Mouse (Mus musculus): ENCODE measurements around the gene Bhlhe23. TPM values are rescaled to one million over a fixed set of nuclear protein-coding genes. Genes with fewer than 3 reads are reported as not detected.

Gene Bhlhe23
- polyA plus RNA-seq, 1 experiment from 2014 or later, result 3.3 TPM

Other genes with a start within 250 kb of the Bhlhe23 start
- 41.7 and 43.3 TPM in 2 replicates for gene Mrgbp, start 195.6 kb downstream of the Bhlhe23 start, polyA plus RNA-seq (2016; fragmentation: Nextera tagmentation; extraction: Ambion mirVana)
- 96.5 and 96.6 TPM in 2 replicates for gene Ogfr, start 187.7 kb downstream of the Bhlhe23 start, polyA plus RNA-seq (2016; fragmentation: Nextera tagmentation; extraction: Ambion mirVana)
- gene Col9a3, start 179.1 kb downstream of the Bhlhe23 start, polyA plus RNA-seq (2016; fragmentation: Nextera tagmentation; extraction: Ambion mirVana), result 171 and 195 TPM in 2 replicates
- gene Tcfl5, start 134.2 kb downstream of the Bhlhe23 start, polyA plus RNA-seq (2016; fragmentation: Nextera tagmentation; extraction: Ambion mirVana), result 0.30 and 0.44 TPM in 2 replicates
- gene Dido1, start 66.9 kb downstream of the Bhlhe23 start, polyA plus RNA-seq (2016; fragmentation: Nextera tagmentation; extraction: Ambion mirVana), result 37.2 and 42.1 TPM in 2 replicates
- 54.8 and 57.3 TPM in 2 replicates for gene Gid8, start 66.8 kb downstream of the Bhlhe23 start, polyA plus RNA-seq (2016; fragmentation: Nextera tagmentation; extraction: Ambion mirVana)
- 0.53 and 0.80 TPM in 2 replicates for gene Slc17a9, start 51.6 kb downstream of the Bhlhe23 start, polyA plus RNA-seq (2016; fragmentation: Nextera tagmentation; extraction: Ambion mirVana)
- gene Ythdf1, start 144.0 kb upstream of the Bhlhe23 start, polyA plus RNA-seq (2016; fragmentation: Nextera tagmentation; extraction: Ambion mirVana), result 61.0 and 65.0 TPM in 2 replicates
- gene Birc7, start 152.1 kb upstream of the Bhlhe23 start, polyA plus RNA-seq (2016; fragmentation: Nextera tagmentation; extraction: Ambion mirVana), result 0.41 TPM in 1 of 2 replicates, not detected in the other
- gene Nkain4, start 177.8 kb upstream of the Bhlhe23 start, polyA plus RNA-seq (2016; fragmentation: Nextera tagmentation; extraction: Ambion mirVana), result 81.2 and 86.4 TPM in 2 replicates
- 100 TPM in 2 replicates for gene Arfgap1, start 190.3 kb upstream of the Bhlhe23 start, polyA plus RNA-seq (2016; fragmentation: Nextera tagmentation; extraction: Ambion mirVana)
- 1.8 and 2.1 TPM in 2 replicates for gene Col20a1, start 209.6 kb upstream of the Bhlhe23 start, polyA plus RNA-seq (2016; fragmentation: Nextera tagmentation; extraction: Ambion mirVana)